Mouse (Mus musculus) erythroblast, embryonic 14.5 days (primary cell): Measurements from ENCODE around the gene Pard3. TPM values are rescaled to one million over a fixed set of nuclear protein-coding genes. Genes with fewer than 3 reads are reported as not detected.

ENCODE experiments used
- H3K27me3 ChIP-seq: 2 replicates; pipeline ENCODE4 v1.6.1; 2012; ENCODE audit warnings: inconsistent platforms; ENCODE audit not compliant: control insufficient read depth
- H3K36me3 ChIP-seq: 2 replicates; pipeline ENCODE4 v1.6.1; 2012; ENCODE audit warnings: mild to moderate bottlenecking, inconsistent platforms; ENCODE audit not compliant: control insufficient read depth
- H3K4me1 ChIP-seq: 2 replicates; pipeline ENCODE4 v1.6.1; 2012; ENCODE audit warnings: inconsistent platforms; ENCODE audit not compliant: control insufficient read depth
- H3K4me3 ChIP-seq: replicated peaks from 2 replicates; pipeline ENCODE3; 2012; ENCODE audit warnings: moderate library complexity, mild to moderate bottlenecking, inconsistent platforms
- H3K9me3 ChIP-seq: 2 replicates; pipeline ENCODE4 v1.6.1; 2012; ENCODE audit warnings: low read length, inconsistent platforms, mixed read lengths; ENCODE audit not compliant: control insufficient read depth
- GATA1 ChIP-seq: IDR thresholded peaks from 2 replicates; pipeline ENCODE4 v1.6.1; 2012; ENCODE audit warnings: low read length, inconsistent platforms, mixed read lengths
- TAL1 ChIP-seq: IDR thresholded peaks from 3 replicates; pipeline ENCODE4 v1.6.1; 2012; ENCODE audit warnings: low read length, inconsistent platforms, mixed read lengths
- polyA plus RNA-seq: library from polyadenylated mRNA; stranded (reverse); fragments of >175 nt; gene quantifications from 2 replicates; pipeline ENCODE4 v1.2.3, GENCODE M21; 2012

Pard3 gene
- polyA plus RNA-seq, 1 experiment = 0.02 TPM

DNA sequence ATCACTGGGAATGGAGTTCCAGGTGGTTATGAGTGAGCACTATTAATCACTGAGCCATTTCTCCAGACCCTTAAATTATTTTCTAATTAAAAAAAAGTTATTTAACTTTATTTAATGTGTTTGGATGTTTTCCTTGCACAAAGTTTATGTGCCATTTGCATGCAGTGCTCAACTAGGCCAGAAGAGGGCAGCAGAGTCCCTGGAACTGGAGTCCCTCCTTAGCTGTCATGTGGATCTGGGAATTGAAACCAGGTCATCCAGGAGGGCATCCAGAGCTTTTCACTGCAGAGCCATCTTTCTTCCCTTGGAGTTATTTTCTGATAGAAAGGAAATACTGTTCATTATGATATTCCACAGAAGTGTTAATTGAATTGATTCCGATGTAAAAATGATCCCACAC lies 268.1 kb downstream of the Pard3 start:
- H3K27me3 ChIP-seq = no peaks in the 10 kb centered on the region
- no peaks in the 10 kb centered on the region for H3K4me1 ChIP-seq
- no peaks in the 10 kb centered on the region for H3K36me3 ChIP-seq
- no peaks in the 10 kb centered on the region for H3K9me3 ChIP-seq
- no peak for TF ChIP-seq GATA1
- no peak for TF ChIP-seq TAL1
- H3K4me3 ChIP-seq = no peak overlapping the region

- H3K4me3 ChIP-seq = no peak overlapping the region
- H3K36me3 ChIP-seq = no peaks in the 10 kb centered on the region
- H3K4me1 ChIP-seq = no peaks in the 10 kb centered on the region
- no peak for TF ChIP-seq TAL1
- TF ChIP-seq GATA1 = no peak
- no peaks in the 10 kb centered on the region for H3K27me3 ChIP-seq
- no peaks in the 10 kb centered on the region for H3K9me3 ChIP-seq
Measured at GRCm38 (mm10) chr8:127335216-127335615, 271.5 kb downstream of the Pard3 start.

- Histone ChIP-seq H3K4me1 (no peaks in the 10 kb centered on the region), H3K36me3 (no peaks in the 10 kb centered on the region), H3K4me3 (no peak overlapping the region), H3K27me3 (no peaks in the 10 kb centered on the region), H3K9me3 (no peaks in the 10 kb centered on the region)
- no peak for TF ChIP-seq GATA1
- TF ChIP-seq TAL1 = no peak
Measured at GRCm38 (mm10) chr8:127338183-127338582, 274.5 kb downstream of the Pard3 start.

- H3K4me3 ChIP-seq = no peak overlapping the region
- H3K4me1 ChIP-seq = no peaks in the 10 kb centered on the region
- H3K36me3 ChIP-seq = no peaks in the 10 kb centered on the region
- H3K9me3 ChIP-seq = no peaks in the 10 kb centered on the region
- H3K27me3 ChIP-seq = no peaks in the 10 kb centered on the region
- TF ChIP-seq TAL1 (no peak), GATA1 (no peak)
Measured at GRCm38 (mm10) chr8:127341046-127341445, 277.4 kb downstream of the Pard3 start.

- no peaks in the 10 kb centered on the region for H3K4me1 ChIP-seq
Measured at GRCm38 (mm10) chr8:127343115-127343514, 279.4 kb downstream of the Pard3 start.

DNA sequence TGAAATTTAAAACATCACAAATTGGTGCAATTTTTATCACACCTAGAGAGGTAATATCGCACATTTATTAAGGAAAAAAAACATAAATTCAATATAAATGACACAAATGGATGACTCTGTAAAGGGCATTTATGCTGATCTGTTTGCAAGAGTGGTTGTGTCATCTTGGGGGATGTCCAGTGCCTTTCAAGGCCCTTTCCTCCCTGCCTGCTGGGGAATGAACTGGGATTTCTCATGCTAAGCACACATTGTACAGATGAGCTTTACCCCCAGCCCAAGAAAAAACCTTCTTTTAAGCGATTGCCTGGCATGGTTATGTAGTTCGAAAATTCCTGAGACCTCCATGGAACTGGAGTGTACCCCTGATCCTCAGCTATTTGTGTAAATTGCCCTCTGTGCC lies 280.7 kb downstream of the Pard3 start:
- Histone ChIP-seq H3K27me3 (no peaks in the 10 kb centered on the region), H3K4me1 (no peaks in the 10 kb centered on the region), H3K4me3 (no peak overlapping the region), H3K9me3 (no peaks in the 10 kb centered on the region), H3K36me3 (no peaks in the 10 kb centered on the region)
- TF ChIP-seq TAL1 = no peak
- TF ChIP-seq GATA1 = no peak

More at GRCm38 (mm10) chr8:127343115-127343514, 279.4 kb downstream of the Pard3 start:
- Histone ChIP-seq H3K9me3 (no peaks in the 10 kb centered on the region), H3K36me3 (no peaks in the 10 kb centered on the region), H3K27me3 (no peaks in the 10 kb centered on the region), H3K4me3 (no peak overlapping the region)
- TF ChIP-seq GATA1 (no peak), TAL1 (no peak)

- Histone ChIP-seq H3K4me1 (no peaks in the 10 kb centered on the region), H3K27me3 (no peaks in the 10 kb centered on the region), H3K36me3 (no peaks in the 10 kb centered on the region), H3K9me3 (no peaks in the 10 kb centered on the region), H3K4me3 (no peak overlapping the region)
- TF ChIP-seq GATA1 = no peak
- no peak for TF ChIP-seq TAL1
Measured at GRCm38 (mm10) chr8:127345912-127346423, 282.3 kb downstream of the Pard3 start.

- Histone ChIP-seq H3K9me3 (no peaks in the 10 kb centered on the region), H3K4me1 (no peaks in the 10 kb centered on the region), H3K27me3 (no peaks in the 10 kb centered on the region), H3K4me3 (no peak overlapping the region), H3K36me3 (no peaks in the 10 kb centered on the region)
- TF ChIP-seq TAL1 = no peak
Measured at GRCm38 (mm10) chr8:127347890-127348495, 284.3 kb downstream of the Pard3 start.

- H3K9me3 ChIP-seq = no peaks in the 10 kb centered on the region
- no peak for TF ChIP-seq TAL1
- no peak for TF ChIP-seq GATA1
- no peaks in the 10 kb centered on the region for H3K27me3 ChIP-seq
- H3K36me3 ChIP-seq = no peaks in the 10 kb centered on the region
- no peaks in the 10 kb centered on the region for H3K4me1 ChIP-seq
- H3K4me3 ChIP-seq = no peak overlapping the region
Measured at GRCm38 (mm10) chr8:127361796-127362195, 298.1 kb downstream of the Pard3 start.

GRCm38 (mm10) chr8:127368347-127368746 lies 304.7 kb downstream of the Pard3 start:
- Histone ChIP-seq H3K27me3 (no peaks in the 10 kb centered on the region), H3K4me1 (no peaks in the 10 kb centered on the region), H3K9me3 (no peaks in the 10 kb centered on the region), H3K4me3 (no peak overlapping the region), H3K36me3 (no peaks in the 10 kb centered on the region; the same call in 1 of the 2 replicates)
- TF ChIP-seq TAL1 (no peak), GATA1 (no peak)
